1 mouse cellular context compared by ENCODE assay signal in the genomic region with DNA sequence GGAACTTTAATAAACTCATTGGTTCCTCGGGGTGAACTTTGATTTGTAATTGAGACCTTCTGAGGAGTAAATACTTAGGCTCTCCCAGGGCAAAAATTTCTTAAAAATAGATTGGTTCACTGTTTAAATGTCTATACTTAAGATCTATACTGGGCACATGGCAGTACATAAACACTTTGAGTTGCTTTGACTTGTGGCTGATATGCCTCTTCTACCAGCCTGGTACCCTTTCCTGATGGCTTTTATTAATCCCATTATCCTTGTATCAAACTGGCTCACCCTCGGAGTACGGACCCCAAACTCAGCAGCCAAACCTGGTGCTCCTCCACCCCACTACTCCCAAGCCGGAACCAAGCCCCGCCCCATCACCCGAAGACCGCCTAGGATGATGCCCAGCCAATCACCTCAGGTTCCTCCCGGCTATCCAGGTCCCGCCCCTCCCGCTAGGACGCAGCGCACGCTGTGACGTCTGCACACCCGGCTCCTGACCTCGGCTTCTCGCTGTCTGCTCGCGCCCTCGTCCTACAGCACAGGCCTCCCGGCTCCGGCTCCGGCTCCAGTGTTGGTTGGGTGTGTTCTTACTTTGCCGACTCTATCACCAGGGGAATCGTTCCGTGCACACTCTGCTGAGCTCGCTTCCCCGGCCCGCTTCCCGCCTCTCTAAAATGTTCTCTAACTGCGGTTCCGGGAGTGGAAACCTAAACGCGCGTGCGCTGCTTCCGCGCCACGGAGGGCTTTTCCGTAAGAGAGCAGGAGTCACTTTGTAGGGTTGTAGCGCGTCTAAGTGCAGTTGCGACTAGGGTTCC.
TF ChIP-seq lines count a peak whose summit lies in the region.

Gene Tmem14c, plus strand, starts transcription at position 464 of the 806 bp plus-strand sequence.

TF ChIP-seq in MEL, 35 proteins besides CTCF, POLR2A, EP300 and RAD21 (continued from another document):
- TF ChIP-seq ZMIZ1 (IDR thresholded peaks at IDR 0.05; ENCODE audit: low read depth, low read length) (peak; percentile 90), BHLHE40 (IDR thresholded peaks at IDR 0.05; ENCODE audit: borderline replicate concordance, low read depth, low read length) (no peak), ZNF384 (IDR thresholded peaks at IDR 0.05; ENCODE audit: low read depth, low read length) (no peak), E2F4 (IDR thresholded peaks at IDR 0.05; ENCODE audit: borderline replicate concordance, low read depth, low read length) (no peak), TAL1 (IDR thresholded peaks at IDR 0.05; ENCODE audit: low read length) (no peak), MAX (IDR thresholded peaks at IDR 0.05; ENCODE audit: low read length) (0 out of 2 replicates have a peak, but pooled peaks have one; percentile 24), RCOR1 (IDR thresholded peaks at IDR 0.05; ENCODE audit: low read depth, low read length) (no peak), SIN3A (IDR thresholded peaks at IDR 0.05; ENCODE audit: low read length) (peak; percentile 80), USF2 (IDR thresholded peaks at IDR 0.05; ENCODE audit: borderline replicate concordance in 1 of 2, insufficient read depth in 1 of 2, low read depth in 1 of 2, low read length in 2 of 2) (no peak), NRF1 (IDR thresholded peaks at IDR 0.05; ENCODE audit: insufficient read depth, low read depth, low read length, poor library complexity, severe bottlenecking) (peak; percentile 72), HCFC1 (IDR thresholded peaks at IDR 0.05; ENCODE audit: low read depth, low read length) (peak; percentile 74; the same call in 1 of the 2 replicates), TBP (IDR thresholded peaks at IDR 0.05; ENCODE audit: low read depth, low read length) (peak; percentile 87)
